Mouse (Mus musculus) frontal cortex, adult (tissue): ENCODE data around the gene Mogs.

ENCODE experiments used
- ATAC-seq: cut with Nextera tagmentation; 2 replicates; pipeline ENCODE4 v1.9.2; 2017; ENCODE audit warnings: mild to moderate bottlenecking, moderate library complexity, mixed read lengths; ENCODE audit not compliant: low TSS enrichment

Mogs gene

GRCm38 (mm10) chr6:83121863-83122710 lies 6.8 kb downstream of the Mogs start:
- ATAC-seq = peak; percentile 24; the same call in 1 of the 2 replicates

- ATAC-seq = no peak
Observed at GRCm38 (mm10) chr6:83122961-83123360, 7.7 kb downstream of the Mogs start.

- peak; percentile 38; the same call in 1 of the 2 replicates for ATAC-seq
Observed at GRCm38 (mm10) chr6:83124851-83125312, 9.6 kb downstream of the Mogs start.

- no peak for ATAC-seq
Observed at GRCm38 (mm10) chr6:83125331-83125730, 10.0 kb downstream of the Mogs start, which contains the start of gene Ino80b. Gene Ino80b (minus strand): TSS chr6:83125431.

GRCm38 (mm10) chr6:83127419-83127818 lies 12.1 kb downstream of the Mogs start:
- ATAC-seq = no peak

- no peak for ATAC-seq
Observed at GRCm38 (mm10) chr6:83131469-83132034, 16.3 kb downstream of the Mogs start.

- no peak for ATAC-seq
Observed at GRCm38 (mm10) chr6:83132176-83132919, 17.1 kb downstream of the Mogs start.

GRCm38 (mm10) chr6:83134226-83134625 lies 18.9 kb downstream of the Mogs start:
- ATAC-seq = no peak

- no peak for ATAC-seq
Observed at GRCm38 (mm10) chr6:83134951-83135513, 19.7 kb downstream of the Mogs start, which contains the start of gene Rtkn. Gene Rtkn (plus strand): TSS chr6:83135463.

- no peak for ATAC-seq
Observed at GRCm38 (mm10) chr6:83135571-83136161, 20.4 kb downstream of the Mogs start.

GRCm38 (mm10) chr6:83136291-83136880 lies 21.1 kb downstream of the Mogs start:
- ATAC-seq = no peak

GRCm38 (mm10) chr6:83136881-83137575 lies 21.7 kb downstream of the Mogs start:
- peak; percentile 27; the same call in 1 of the 2 replicates for ATAC-seq

GRCm38 (mm10) chr6:83137576-83137950 lies 22.3 kb downstream of the Mogs start:
- ATAC-seq = peak; percentile 35; the same call in 1 of the 2 replicates

- no peak for ATAC-seq
Observed at GRCm38 (mm10) chr6:83138056-83138455, 22.8 kb downstream of the Mogs start.

GRCm38 (mm10) chr6:83140044-83140443 lies 24.7 kb downstream of the Mogs start:
- no peak for ATAC-seq

GRCm38 (mm10) chr6:83141636-83142035 lies 26.3 kb downstream of the Mogs start:
- no peak for ATAC-seq

- peak; percentile 55 for ATAC-seq
Observed at GRCm38 (mm10) chr6:83142211-83142731, 27.0 kb downstream of the Mogs start.

GRCm38 (mm10) chr6:83142886-83143285 lies 27.6 kb downstream of the Mogs start:
- peak; percentile 53 for ATAC-seq

- ATAC-seq = peak; percentile 18; the same call in 1 of the 2 replicates
Observed at GRCm38 (mm10) chr6:83145209-83145608, 29.9 kb downstream of the Mogs start.

GRCm38 (mm10) chr6:83145805-83146204 lies 30.5 kb downstream of the Mogs start:
- peak; percentile 20 for ATAC-seq
